In the genomic region with DNA sequence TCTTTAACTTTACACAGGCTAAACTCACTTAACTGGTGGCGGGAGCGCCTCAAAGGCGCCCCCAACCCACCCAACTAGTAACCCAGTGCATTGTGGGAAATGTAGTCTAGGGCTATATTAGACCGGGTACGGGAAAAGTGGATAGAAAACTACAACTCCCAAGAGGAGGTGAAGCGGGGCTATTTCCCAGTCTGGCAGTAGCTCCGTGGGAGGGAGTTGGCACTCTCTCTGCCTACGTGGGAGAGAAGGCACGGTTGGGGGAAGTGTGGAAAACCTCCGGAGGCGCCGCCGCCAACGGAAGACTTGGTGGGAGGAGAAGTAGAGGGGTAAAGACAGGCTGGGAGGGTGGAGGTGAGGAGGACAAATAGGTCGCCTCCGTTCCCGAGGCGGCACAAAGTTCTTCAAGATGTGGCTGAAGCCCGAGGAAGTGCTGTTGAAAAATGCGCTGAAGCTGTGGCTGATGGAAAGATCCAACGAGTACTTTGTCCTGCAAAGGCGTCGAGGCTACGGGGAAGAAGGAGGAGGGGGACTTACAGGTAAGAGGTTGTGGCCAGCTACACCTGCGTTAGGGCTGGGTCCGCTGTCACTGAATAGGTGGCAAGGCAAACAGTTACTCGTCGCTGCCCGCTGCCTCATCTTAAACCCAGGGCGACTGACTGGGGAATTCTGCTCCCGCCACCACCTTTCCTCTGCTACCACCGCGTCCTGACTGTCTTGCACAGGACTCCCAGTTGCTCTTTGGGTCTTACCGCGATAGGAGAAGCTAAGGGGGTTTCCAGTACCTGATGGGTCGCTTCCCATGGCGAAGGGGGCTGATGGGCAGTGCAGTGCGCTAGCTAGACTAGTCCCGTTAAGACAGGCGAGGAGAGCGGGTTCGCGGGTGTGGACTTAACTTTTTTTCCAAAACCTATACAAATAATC, we compare ENCODE assay signal across 8 mouse cellular contexts. TPM values are rescaled to one million over a fixed set of nuclear protein-coding genes. Genes with fewer than 3 reads are reported as not detected.
A peak's percentile ranks its signal among the peaks of the same experiment; 100 is the strongest.
DNase-seq lines count a peak whose midpoint lies in the region; ATAC-seq and TF ChIP-seq lines count a peak whose summit lies in the region.

A gene (plus strand): TSS at position 222 of the 921 bp plus-strand sequence.

- no peaks in the 10 kb centered on the region; the same call in 1 of the 2 replicates for H3K4me1 ChIP-seq in forebrain, embryonic 16.5 days (replicated peaks; ENCODE audit: control insufficient read depth, insufficient read depth, low read length)
- no peaks in the 10 kb centered on the region for H3K4me1 ChIP-seq in lung, embryonic 14.5 days (ENCODE audit: insufficient read depth)
- H3K4me1 ChIP-seq in olfactory bulb, adult 2 months (ENCODE audit: control insufficient read depth, insufficient read depth, low read length): no peaks in the 10 kb centered on the region
- peaks cover 3% of the 10 kb centered on the region; the same call in 1 of the 2 replicates for H3K4me1 ChIP-seq in thymus, adult 2 months (replicated peaks; ENCODE audit: control insufficient read depth, insufficient read depth, low read length)

- no peaks in the 10 kb centered on the region for H3K9me3 ChIP-seq in forebrain, embryonic 16.5 days (ENCODE audit: control insufficient read depth, low read length)
- H3K9me3 ChIP-seq in lung, embryonic 14.5 days (ENCODE audit: low read depth, low read length): no peaks in the 10 kb centered on the region

- H3K4me2 ChIP-seq in forebrain, embryonic 16.5 days (ENCODE audit: low read length): peak within 1 kb of the TSS; percentile 71
- H3K4me2 ChIP-seq in lung, embryonic 14.5 days: peak within 1 kb of the TSS; percentile 62

- no peak for TF ChIP-seq CTCF in layer of hippocampus, adult 2 months (conservative IDR thresholded peaks at IDR 0.05)
- no peak for TF ChIP-seq CTCF in lung, embryonic 14.5 days (IDR thresholded peaks at IDR 0.05; ENCODE audit: low read depth)
- TF ChIP-seq CTCF in olfactory bulb, adult 2 months (IDR thresholded peaks at IDR 0.05; ENCODE audit: insufficient read depth, low read depth, low read length): no peak
- TF ChIP-seq CTCF in thymus, adult 2 months (IDR thresholded peaks at IDR 0.05; ENCODE audit: borderline replicate concordance, control insufficient read depth, extremely low read depth, insufficient read depth, low read length, poor library complexity): no peak

- 0 out of 2 replicates have a peak, but pooled peaks cover 3% of the 10 kb centered on the region for H3K27me3 ChIP-seq in forebrain, embryonic 16.5 days (replicated peaks; ENCODE audit: control insufficient read depth, insufficient read depth, low read length)
- H3K27me3 ChIP-seq in lung, embryonic 14.5 days (ENCODE audit: insufficient read depth, low read length): no peaks in the 10 kb centered on the region
- H3K27me3 ChIP-seq in thymus, adult 2 months (ENCODE audit: control insufficient read depth, insufficient read depth, low read length): no peaks in the 10 kb centered on the region

- WGBS in forebrain, embryonic 16.5 days: 14% methylated on average over 43 of the region's 43 CpGs
- 11% methylated on average over 43 of the region's 43 CpGs for WGBS in lung, embryonic 14.5 days
- 13% methylated on average over 43 of the region's 43 CpGs for WGBS in olfactory bulb, adult 2 months
- WGBS in thymus, adult 2 months: under 1% methylated on average over 43 of the region's 43 CpGs

- H3K27ac ChIP-seq in forebrain, embryonic 16.5 days (ENCODE audit: low read length): no peak within 1 kb of the TSS
- H3K27ac ChIP-seq in layer of hippocampus, adult 2 months: peak within 1 kb of the TSS; percentile 77
- peak within 1 kb of the TSS; percentile 55 for H3K27ac ChIP-seq in lung, embryonic 14.5 days (ENCODE audit: low read depth)
- no peak within 1 kb of the TSS; the same call in 1 of the 2 replicates for H3K27ac ChIP-seq in olfactory bulb, adult 2 months (ENCODE audit: insufficient read depth, low read depth, low read length)
- H3K27ac ChIP-seq in thymus, adult 2 months (ENCODE audit: control insufficient read depth, insufficient read depth, low read length): no peak within 1 kb of the TSS

- intact Hi-C loops in heart, postnatal 36 days (cut with DNase I): no loop called here

- ATAC-seq in forebrain, embryonic 16.5 days: peak; percentile 100
- peak; percentile 100 for ATAC-seq in lung, embryonic 14.5 days (ENCODE audit: insufficient read depth)

- DNase-seq in ES-CJ7 (ENCODE audit: low read depth, low spot score): peak; percentile 88
- peak; percentile 88 for DNase-seq in cerebellum, adult 11-12 months
- DNase-seq in heart, postnatal 36 days: peak; percentile 73 to 79
- peak; percentile 78 to 87 for DNase-seq in layer of hippocampus, adult 2 months (ENCODE audit: low spot score in 2 of 2)
- peak; percentile 94 for DNase-seq in lung, embryonic 14.5 days
- DNase-seq in thymus, adult 2 months: peak; percentile 62

- H3K9ac ChIP-seq in forebrain, embryonic 16.5 days (replicated peaks; ENCODE audit: low read depth, low read length): peak within 1 kb of the TSS; percentile 39
- peak within 1 kb of the TSS; percentile 56 for H3K9ac ChIP-seq in lung, embryonic 14.5 days

- TF ChIP-seq POLR2A in olfactory bulb, adult 2 months (IDR thresholded peaks at IDR 0.05; ENCODE audit: insufficient read depth, low read depth, low read length): no peak
- no peak for TF ChIP-seq POLR2A in thymus, adult 2 months (IDR thresholded peaks at IDR 0.05; ENCODE audit: control insufficient read depth, extremely low read depth, insufficient read depth, low read length, poor library complexity)

- peak within 1 kb of the TSS; percentile 53 for H3K4me3 ChIP-seq in forebrain, embryonic 16.5 days (replicated peaks; ENCODE audit: low read length)
- peak within 1 kb of the TSS; percentile 71 for H3K4me3 ChIP-seq in layer of hippocampus, adult 2 months
- peak within 1 kb of the TSS; percentile 52 for H3K4me3 ChIP-seq in lung, embryonic 14.5 days (ENCODE audit: low read depth, low read length)
- peak within 1 kb of the TSS; percentile 92 for H3K4me3 ChIP-seq in olfactory bulb, adult 2 months (ENCODE audit: insufficient read depth, low read depth, low read length)
- peak within 1 kb of the TSS; percentile 97 for H3K4me3 ChIP-seq in thymus, adult 2 months (ENCODE audit: control insufficient read depth, insufficient read depth, low read length)

- H3K36me3 ChIP-seq in forebrain, embryonic 16.5 days (ENCODE audit: control insufficient read depth, insufficient read depth): no peaks in the 10 kb centered on the region
- H3K36me3 ChIP-seq in lung, embryonic 14.5 days (ENCODE audit: insufficient read depth): no peaks in the 10 kb centered on the region
- no peaks in the 10 kb centered on the region for H3K36me3 ChIP-seq in thymus, adult 2 months (ENCODE audit: control insufficient read depth, insufficient read depth, low read length)

RNA-seq across cellular contexts. Expression of the gene that starts here (rescaled TPM):
- polyA plus RNA-seq in forebrain, embryonic 16.5 days (2015; fragmentation: Nextera tagmentation; extraction: Ambion mirVana): 0.76 and 1.3 TPM in 2 replicates
- 1 to 10 TPM; 5.1 to 6.3 TPM for total RNA-seq in heart, postnatal 36 days (2021)
- 10 to 100 TPM in 1 of 2 experiments, 1 to 10 TPM in 1; 9.8 to 13.9 TPM for total RNA-seq in layer of hippocampus, adult 2 months (2021)
- 1.8 and 2.0 TPM in 2 replicates for polyA plus RNA-seq in lung, embryonic 14.5 days (2014; fragmentation: Nextera tagmentation; extraction: Ambion mirVana)
- not detected in 2 replicates for polyA plus RNA-seq in olfactory bulb, adult 2 months (2012; ENCODE audit: insufficient read depth, insufficient read length, low replicate concordance, missing spikeins)
- polyA plus RNA-seq in thymus, adult 2 months (2012; rRNA removed): 1.1 and 1.2 TPM in 2 replicates

Comparison
In these comparisons a context has a peak if more than half of its experiments do, and no peak if none do; other contexts are left out.
1. H3K27ac ChIP-seq: peak in layer of hippocampus, adult 2 months (single experiment) and lung, embryonic 14.5 days (single experiment); none in forebrain, embryonic 16.5 days (single experiment), olfactory bulb, adult 2 months (single experiment) and thymus, adult 2 months (single experiment).
2. Peak in every context shown above with its lines, with median percentiles within 50 percentile points of each other: DNase-seq and H3K4me3 ChIP-seq.